Mouse (Mus musculus) liver, adult (tissue): ENCODE measurements around the gene Rabif.

ENCODE experiments used
- GATA4 ChIP-seq: IDR thresholded peaks from 2 replicates; pipeline ENCODE4 v1.6.1; 2014; ENCODE audit warnings: mild to moderate bottlenecking, low read length; ENCODE audit not compliant: insufficient replicate concordance

Gene Rabif

DNA sequence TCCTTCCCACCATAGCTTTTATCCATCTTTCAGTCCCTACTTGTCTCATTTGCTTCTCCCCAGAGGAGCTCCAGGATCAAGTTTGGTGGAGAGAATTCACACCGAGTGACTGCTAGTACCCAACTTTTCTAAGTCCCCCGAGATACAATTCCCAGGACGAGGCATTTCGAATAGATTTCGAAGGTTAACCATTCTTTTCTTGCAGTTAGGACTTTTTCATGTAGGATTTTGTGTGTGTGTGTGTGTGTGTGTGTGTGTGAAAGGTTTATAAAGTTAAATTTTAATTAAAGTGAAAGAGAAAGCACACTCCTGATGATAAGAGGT, 730 bp downstream of the Rabif start:
- TF ChIP-seq GATA4, result no peak

DNA sequence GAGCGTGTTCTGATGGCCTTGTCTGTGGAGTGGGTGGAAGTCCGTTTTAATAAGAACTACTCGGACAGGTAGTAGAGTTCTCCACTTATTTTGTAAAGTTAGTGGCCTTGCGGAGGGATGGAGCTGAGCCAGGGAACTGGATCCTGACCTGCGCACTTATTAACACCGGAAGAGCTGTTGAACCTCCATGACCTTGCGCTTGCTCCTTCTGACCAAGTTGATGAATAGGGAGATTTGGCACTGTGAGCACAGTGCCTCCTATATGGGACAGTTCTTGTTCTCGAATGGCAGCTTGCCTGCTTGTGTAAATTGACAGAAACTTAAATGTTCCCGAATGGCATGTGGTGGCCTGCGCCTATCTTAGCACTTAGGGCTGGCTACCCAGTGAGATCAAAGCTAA, 1.5 kb downstream of the Rabif start:
- TF ChIP-seq GATA4, result no peak

DNA sequence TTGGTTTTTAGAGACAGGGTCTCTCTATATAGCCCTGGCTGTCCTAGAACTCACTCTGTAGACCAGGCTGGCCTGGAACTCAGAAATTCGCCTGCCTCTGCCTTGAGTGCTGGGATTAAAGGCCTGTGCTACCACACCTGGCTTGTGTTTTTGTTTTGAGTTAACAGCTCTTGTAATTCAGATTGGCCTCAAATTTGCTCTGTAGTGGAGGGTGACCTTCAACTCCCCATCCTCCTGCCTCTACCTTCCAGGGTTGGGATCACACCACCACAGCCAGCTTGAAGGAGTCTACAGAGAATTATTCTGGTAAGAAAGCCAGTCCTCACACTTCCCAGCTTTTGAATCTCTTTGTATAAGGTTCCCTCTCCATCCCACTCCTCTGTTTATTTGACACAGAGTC, 6.5 kb downstream of the Rabif start:
- no peak for TF ChIP-seq GATA4

DNA sequence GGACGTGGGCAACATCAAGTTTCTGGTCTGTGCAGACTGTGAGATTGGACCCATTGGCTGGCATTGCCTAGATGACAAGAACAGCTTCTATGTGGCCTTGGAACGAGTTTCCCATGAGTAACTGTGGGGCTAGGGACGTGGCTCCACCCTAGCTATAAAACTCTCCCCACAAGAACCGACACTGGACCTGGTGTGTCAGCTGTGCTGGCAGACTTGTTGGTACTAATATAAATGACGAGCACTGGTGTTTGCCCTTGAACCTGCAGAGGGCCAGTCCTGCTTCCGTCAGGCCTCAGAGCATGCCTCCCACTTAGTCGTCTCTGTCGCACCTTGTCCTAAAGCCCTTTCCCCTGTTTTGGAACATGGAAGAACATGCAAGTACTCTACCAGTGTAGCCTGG, 11.8 kb downstream of the Rabif start:
- TF ChIP-seq GATA4, result no peak

DNA sequence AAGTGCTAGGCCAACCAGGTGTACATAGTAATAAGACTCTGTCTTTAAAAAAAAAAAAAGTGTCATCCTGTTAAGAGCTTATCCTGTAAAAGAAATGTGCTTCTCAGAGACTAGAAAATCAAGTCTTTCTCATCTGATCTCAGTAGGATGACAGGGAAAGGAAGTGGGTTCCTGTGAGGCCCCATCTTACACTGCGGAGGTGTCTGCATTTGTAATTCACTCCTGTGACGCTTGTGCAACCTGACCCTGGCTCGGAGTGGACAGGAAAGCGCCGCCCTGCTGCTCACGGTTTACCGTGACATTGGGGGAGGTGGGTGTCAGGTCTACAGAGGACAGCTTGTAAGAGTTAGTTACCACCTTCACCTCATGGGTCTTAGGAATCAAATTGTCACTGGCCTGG, 15.6 kb downstream of the Rabif start:
- TF ChIP-seq GATA4, result no peak

DNA sequence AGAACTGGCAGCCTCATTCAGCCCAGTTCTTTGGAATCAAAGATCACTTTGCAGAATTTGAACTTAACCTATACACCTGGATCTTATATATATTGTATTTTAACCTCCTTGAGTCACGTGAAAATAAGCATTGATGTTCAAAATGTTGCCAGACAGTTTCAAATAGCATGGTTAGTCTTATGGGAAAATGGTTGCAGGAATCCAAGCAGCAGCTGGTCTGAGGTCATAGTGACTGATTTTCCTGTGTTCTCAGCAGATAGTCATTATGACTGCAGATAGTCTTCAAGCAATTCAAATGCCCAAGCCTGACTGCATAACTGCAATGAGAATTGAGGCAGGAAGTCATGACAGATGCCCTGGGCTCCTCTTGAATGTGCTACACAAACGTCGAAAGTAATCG, 17.7 kb downstream of the Rabif start:
- TF ChIP-seq GATA4, result no peak

DNA sequence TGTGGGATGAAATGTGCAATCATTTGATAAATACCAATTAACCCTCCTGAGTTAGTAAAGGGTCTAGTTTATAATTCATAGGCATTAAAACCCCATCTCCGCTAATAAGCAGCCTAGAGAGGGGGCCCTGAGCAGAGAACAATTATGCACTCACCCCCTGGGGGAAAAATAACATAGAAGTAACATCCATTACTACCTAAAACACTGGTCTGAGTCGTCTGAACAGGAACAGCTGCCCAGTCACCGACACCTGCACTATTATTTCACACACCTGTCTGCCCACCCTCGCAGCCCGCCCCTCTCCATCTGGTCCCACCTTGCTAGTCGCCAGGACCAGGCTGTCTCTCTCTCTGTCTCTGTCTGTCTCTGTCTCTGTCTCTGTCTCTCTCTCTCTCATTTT, 18.1 kb downstream of the Rabif start:
- TF ChIP-seq GATA4, result no peak

DNA sequence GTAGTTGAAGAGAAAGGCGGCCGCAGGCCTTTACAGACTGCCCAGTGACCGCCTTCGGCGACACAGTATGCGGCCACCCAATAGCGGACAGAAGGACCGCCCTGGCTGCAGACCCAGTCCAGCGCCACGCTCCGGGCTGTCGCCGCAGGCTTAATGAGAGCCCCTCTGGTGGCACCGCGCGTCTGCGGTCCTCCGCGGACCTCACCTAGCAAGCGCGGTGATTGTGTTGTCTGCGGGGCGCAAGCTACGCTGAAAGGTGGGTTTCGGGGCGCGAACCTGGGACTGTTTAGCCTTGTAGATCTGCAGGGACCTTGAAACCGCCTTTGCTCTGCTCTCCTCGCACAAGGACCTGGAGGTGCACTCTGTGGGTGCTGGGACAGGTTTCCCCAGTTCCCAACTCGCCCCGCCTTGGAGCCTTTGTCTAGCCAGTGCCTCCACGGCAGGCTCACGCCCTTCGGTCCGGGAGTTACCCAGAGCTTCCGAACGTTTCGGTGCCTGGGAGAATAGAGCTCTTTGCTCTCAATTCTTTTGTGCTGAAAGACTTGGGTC, 18.9 kb downstream of the Rabif start:
- no peak for TF ChIP-seq GATA4

DNA sequence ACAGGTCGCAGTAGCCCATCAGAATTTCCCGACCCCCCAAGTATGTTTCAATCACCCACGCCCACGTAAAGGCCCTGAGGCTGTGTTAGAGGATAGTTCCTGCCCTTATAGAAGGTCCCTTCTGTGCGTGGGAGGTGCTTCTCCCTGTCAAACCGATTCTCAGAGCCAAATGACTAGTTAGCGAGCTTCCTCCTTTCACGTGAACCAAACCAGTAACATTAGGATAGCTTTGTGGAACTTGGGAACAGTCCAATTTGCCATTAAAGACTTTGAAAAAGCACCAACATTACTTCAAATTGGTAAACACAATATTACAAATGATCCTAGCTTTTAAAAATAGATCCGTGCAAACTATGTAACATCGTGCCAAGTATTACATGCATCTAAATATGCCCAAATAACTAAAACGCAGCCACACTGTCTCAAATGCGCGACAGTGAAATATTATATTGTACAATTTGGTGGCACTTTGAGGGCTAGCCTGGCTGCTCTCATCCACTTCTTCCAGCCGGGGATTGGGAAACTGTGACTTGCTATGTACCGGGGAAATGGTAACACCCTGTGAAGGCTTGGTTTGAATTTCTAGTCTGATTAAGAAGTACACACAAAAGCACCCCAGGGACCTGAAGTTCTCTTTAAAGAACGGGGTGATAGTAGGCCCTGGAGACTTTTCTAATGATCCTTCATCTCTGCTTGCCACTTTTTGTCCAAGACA, 19.6 kb downstream of the Rabif start:
- no peak for TF ChIP-seq GATA4

DNA sequence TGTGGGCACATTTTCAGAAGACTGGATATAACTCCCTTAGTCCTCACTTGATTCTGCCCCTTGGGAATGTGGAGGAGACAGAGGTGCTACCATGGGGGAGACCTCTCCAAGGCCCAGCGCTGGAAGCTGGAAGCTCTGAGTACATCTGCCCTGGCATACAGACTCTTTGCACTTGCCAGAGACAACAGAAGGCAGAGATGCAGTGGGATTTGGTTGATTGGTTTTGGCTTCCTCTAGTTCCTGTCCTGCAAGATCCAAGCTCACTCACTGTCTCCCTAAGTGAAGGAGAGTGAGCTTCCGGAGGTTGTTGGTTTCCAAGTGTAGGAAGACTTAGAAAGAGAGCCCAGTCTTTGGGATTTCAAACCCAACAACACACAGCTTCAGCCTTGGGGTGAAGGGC, 21.4 kb downstream of the Rabif start:
- no peak for TF ChIP-seq GATA4

DNA sequence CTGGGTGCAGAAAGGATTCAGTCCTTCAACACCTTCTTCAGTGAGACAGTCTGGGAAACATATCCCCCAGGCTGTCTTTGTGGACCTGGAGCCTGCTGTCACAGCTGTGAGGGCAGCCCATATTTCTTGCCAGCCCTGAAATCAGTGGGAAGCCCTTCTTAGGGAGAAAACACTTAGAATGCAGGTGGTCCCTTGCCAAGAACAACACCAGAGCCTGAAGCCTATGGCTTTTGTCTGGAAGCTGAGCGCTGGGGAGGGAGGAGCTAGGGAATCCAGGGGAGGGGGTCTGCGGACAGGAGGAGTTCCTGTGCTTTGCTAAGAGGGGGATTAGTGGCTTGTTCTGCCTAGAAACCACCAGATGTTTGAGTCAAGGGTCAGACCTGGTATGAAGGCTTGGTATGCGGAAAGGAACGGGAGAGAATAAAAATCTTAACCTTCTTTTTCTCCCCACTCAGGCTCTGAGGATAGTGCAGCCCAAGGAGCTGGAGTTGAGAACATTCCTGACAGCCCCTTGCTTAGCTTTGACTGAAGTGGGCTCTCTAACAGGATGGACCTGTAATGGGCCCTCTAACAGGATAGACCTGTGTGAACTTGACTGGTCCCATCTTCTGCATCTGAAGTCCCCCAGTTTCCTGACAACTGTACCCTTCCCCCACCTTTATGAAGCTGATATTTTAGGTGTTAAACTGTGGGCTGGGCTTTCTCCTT, 22.2 kb downstream of the Rabif start:
- no peak for TF ChIP-seq GATA4

DNA sequence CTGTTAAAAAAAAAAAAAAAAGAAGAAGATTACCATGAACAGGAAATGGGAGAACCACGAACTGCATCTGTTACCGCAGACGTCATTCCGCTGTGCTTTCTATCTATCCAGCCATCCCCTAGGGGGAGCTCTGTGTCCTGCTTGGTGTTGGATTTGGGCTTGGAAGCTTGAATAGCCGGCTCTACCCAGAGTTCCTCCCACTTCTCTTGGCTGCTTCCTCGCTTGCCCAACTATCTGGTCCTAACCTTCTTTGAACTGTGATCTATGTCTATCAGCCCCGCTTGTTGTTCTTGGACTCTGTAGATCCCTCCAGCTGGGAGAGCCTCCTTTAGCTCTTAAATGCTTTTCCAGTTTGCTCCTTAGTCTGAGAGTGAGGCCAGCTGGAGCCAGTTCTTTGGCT, 24.2 kb downstream of the Rabif start:
- TF ChIP-seq GATA4, result peak; percentile 63; the same call in 1 of the 2 replicates

DNA sequence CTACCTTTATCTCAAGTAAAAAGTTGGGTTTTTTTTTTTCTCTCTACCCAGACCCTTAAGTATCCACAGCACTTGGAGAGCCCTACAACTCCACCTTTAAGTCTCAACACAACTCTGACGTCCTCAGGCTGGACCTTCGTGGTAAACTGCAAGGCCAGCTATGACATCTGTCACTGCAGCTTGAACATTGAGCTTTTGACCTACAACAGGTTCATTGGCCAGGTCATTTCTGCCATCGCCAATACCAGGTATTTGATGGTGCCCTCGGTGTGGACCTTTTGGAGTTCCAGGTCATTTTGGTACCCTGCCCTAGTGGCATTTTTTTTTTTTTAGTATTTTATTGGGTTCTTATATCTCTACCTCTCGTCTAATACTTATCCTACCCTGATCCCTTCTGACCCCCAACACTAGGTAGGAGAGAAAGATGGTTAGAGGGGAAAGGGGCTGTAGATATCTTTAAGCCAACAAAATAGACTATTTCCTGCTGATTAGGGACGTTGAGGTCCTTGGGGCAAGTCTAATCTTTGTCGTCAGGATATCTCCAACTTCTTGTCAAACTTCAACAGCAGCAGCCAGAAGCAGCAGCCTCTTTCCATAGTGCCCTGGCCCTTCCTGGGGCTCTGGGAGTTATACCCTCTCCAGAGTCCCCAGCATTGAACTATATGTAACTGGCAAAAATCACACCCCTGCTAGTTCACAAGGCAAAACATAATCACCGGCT, 25.7 kb downstream of the Rabif start:
- TF ChIP-seq GATA4, result no peak

DNA sequence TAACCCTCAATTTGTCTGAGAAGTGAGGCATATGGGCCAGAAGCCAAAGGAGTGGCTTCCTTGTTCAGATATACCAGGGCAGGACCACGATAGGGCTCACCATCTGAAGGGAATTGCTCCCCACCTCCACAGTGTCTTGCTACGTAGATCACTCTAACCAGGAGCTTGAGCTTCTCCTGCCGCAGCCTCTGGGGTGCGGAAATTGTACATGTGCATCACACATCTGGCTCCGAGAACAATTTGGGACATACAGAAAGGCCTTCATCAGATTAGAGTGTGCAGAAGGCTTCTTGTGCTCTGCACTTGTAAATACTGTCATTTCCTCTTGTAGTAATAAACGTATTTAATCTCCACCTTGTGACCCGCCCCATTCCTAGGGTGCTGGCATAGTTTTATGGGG, 26.7 kb downstream of the Rabif start:
- no peak for TF ChIP-seq GATA4

DNA sequence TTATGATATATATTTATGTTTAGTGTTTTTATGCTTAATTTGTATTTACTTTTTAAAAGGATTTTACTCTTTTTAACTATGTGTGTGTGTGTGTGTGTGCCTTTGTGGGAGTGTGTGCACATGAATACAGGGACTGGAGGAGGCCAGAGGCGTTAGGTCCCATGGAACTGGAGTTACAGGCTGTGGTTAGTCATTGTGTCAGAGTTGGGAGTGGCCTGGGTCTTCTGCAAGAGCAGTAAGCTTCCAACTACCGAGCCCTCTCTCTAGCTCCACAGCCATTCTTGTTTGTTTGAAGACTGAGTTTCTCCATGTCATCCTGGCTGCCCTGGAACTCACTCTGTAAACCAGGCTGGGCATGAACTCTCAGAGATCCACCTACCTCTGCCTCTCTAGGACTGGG, 27.9 kb downstream of the Rabif start:
- TF ChIP-seq GATA4, result no peak

DNA sequence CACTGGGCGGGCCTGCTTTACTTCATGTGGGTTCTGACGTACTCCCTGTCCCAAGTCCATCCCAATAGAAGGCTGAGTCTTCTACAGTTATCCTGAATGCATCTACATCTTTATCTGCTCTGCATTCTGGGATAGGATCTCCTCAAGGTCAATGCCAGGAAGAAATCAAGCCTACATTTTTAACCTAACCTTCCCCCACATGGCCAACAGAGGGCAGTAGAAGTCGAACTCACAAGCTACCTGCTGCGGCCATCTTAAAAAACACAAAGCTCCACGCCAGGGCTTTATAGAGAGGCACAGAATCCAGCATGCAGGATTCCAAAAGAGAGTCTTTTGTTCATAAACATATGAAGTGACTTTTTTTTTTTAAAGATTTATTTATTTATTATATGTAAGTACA, 30.0 kb downstream of the Rabif start:
- TF ChIP-seq GATA4, result no peak
